Mouse (Mus musculus): ENCODE data around the gene Wrnip1.
"Not testable (repeated sequence)": the region's sequence is repeated elsewhere in the genome, so short reads cannot be mapped to it uniquely, and the experiment has no call there.

GRCm38 (mm10) chr13:32864529-32864928 lies 62.7 kb downstream of the Wrnip1 start:
- TF ChIP-seq POLR2A (IDR thresholded peaks at IDR 0.05; ENCODE audit: borderline replicate concordance, low read depth, low read length); CTCF (IDR thresholded peaks at IDR 0.05; ENCODE audit: low read depth, low read length): not testable (repeated sequence)

Measured in bone marrow macrophage, adult 2 months (primary cell).